Mouse (Mus musculus) small intestine, adult 2 months (tissue): ENCODE results near the gene Bloc1s6. TPM values are rescaled to one million over a fixed set of nuclear protein-coding genes. Genes with fewer than 3 reads are reported as not detected.

Source experiments
- H3K27ac ChIP-seq: fragments of 200-500 bp; 2 replicates; pipeline ENCODE4 v1.5.1; 2012; ENCODE audit warnings: low read depth, low read length, control low read depth, inconsistent platforms; ENCODE audit not compliant: insufficient read depth
- H3K27me3 ChIP-seq: fragments of 200-500 bp; 2 replicates; pipeline ENCODE4 v1.6.1; 2012; ENCODE audit warnings: mild to moderate bottlenecking, moderate library complexity, low read length, inconsistent platforms; ENCODE audit not compliant: control insufficient read depth, insufficient read depth
- H3K36me3 ChIP-seq: fragments of 200-500 bp; 2 replicates; pipeline ENCODE4 v1.6.1; 2012; ENCODE audit warnings: mild to moderate bottlenecking, low read length, control low read depth, inconsistent platforms; ENCODE audit not compliant: control insufficient read depth, insufficient read depth
- H3K4me1 ChIP-seq: fragments of 200-500 bp; 2 replicates; pipeline ENCODE4 v1.6.1; 2012; ENCODE audit warnings: low read length, inconsistent platforms, mixed read lengths; ENCODE audit not compliant: control insufficient read depth, insufficient read depth, insufficient read length
- H3K4me3 ChIP-seq: fragments of 200-500 bp; 2 replicates; pipeline ENCODE4 v1.5.1; 2012; ENCODE audit warnings: low read depth, mild to moderate bottlenecking, control low read depth, inconsistent platforms, low read length, moderate library complexity
- CTCF ChIP-seq: fragments of 200-500 bp; IDR thresholded peaks from 2 replicates; pipeline ENCODE4 v1.5.1; 2012; ENCODE audit warnings: low read depth, mild to moderate bottlenecking, control low read depth, inconsistent platforms, low read length, moderate library complexity, mixed read lengths; ENCODE audit not compliant: insufficient replicate concordance, insufficient read length; ENCODE audit errors: extremely low read depth
- POLR2A ChIP-seq: fragments of 200-500 bp; IDR thresholded peaks from 2 replicates; pipeline ENCODE4 v1.6.1; 2012; ENCODE audit warnings: low read depth, mild to moderate bottlenecking, control low read depth, inconsistent platforms, low read length, moderate library complexity
- WGBS: fragments of 180-500 bp; shearing (Covaris S2); methylation state at CpG from one replicate; pipeline ENCODE4 v1.1.7; 2018; 5-methylcytosine and 5-hydroxymethylcytosine counted together
- polyA plus RNA-seq: library from polyadenylated mRNA; depleted of rRNA; stranded (reverse); fragments of >200 nt; gene quantifications from 2 replicates; pipeline ENCODE4 v1.2.3, GENCODE M21; 2012; rRNA removed

Bloc1s6 gene
- polyA plus RNA-seq: 33.3 and 41.8 TPM in 2 replicates

DNA sequence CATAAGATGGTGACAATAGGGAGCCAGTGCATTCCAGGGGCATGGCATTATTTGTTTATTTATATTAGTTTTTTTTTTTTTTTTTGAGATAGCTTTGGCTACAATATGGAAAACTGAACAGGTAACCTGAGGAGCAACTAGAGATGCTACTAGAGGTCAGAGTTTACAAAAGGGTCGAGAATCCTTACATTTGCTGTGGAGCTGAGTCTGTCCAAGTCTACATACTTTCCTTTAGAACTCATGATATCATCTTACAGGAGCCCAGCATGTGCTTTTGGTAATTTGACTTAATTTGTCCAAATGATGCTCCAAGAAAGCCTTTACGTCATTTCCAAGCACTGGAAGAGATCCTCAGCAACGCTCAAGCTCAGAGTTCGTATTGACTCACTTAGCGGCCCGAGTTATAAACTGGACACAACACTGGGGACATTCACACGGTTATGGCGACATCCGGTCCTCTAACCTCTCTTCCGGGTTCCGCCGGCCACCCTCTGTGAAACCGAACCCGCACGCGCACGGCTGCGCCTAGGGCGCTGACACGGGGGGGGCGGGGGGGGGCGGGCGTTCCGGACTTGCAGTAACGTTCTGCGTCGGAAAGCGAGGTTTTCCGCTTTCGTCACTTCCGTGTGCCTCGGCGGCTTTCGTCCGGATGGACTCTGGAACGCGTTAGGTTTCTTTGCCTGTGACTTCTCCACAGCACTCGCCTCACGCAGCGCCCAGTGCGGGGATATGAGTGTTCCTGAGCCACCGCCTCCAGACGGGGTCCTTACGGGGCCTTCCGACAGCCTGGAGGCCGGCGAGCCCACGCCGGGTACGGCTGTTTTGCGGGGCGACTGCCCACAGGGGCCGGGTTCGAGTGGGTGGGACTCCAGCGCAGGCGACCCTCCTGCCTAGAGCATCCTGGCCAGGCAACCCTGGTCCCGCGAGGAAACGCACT is at the start of gene Bloc1s6:
TSS of gene Bloc1s6 (plus strand) at position 610 of the 937 bp plus-strand sequence.
- Histone ChIP-seq H3K4me1 (peaks cover 2% of the 10 kb centered on the region; the same call in 1 of the 2 replicates), H3K27ac (peak within 1 kb of the TSS; percentile 80), H3K36me3 (peaks cover 7% of the 10 kb centered on the region; the same call in 1 of the 2 replicates), H3K4me3 (peak within 1 kb of the TSS; percentile 82), H3K27me3 (no peaks in the 10 kb centered on the region)
- WGBS: under 1% methylated on average over 57 of the region's 59 CpGs
- no peak for TF ChIP-seq CTCF
- TF ChIP-seq POLR2A: peak; percentile 94

GRCm38 (mm10) chr2:122697526-122697925 is 40.8 kb upstream of the Bloc1s6 start:
- 56% methylated on average over 2 of the region's 2 CpGs for WGBS
- H3K27ac ChIP-seq: no peak overlapping the region
- peaks cover 4% of the 10 kb centered on the region; the same call in 1 of the 2 replicates for H3K4me1 ChIP-seq
- no peak overlapping the region for H3K4me3 ChIP-seq
- H3K27me3 ChIP-seq: no peaks in the 10 kb centered on the region
- peaks cover 2% of the 10 kb centered on the region; the same call in 1 of the 2 replicates for H3K36me3 ChIP-seq
- TF ChIP-seq POLR2A: no peak
- TF ChIP-seq CTCF: no peak

DNA sequence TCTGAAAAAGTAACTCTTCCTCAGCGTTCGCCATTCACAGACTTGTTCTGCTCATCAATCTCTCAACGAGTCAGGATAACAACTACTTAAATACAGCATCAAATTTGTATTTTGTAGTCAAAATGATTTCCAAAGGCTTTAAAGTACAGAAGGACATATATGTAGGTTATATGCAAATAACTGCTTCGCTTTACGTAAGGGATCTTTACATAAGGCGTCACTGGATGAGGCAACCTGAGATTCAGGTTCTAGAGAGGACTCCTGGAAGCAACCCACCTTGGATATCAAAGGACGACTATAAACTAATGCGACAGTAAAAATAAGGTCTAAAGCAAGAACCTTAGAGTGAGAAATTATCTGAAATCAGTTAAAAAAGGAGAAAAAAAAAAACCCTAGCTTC is 37.3 kb upstream of the Bloc1s6 start:
- 40% methylated on average over 8 of the region's 8 CpGs for whole genome bisulfite sequencing
- Histone ChIP-seq H3K4me1 (peaks cover 6% of the 10 kb centered on the region; the same call in 1 of the 2 replicates), H3K36me3 (no peaks in the 10 kb centered on the region), H3K4me3 (no peak overlapping the region), H3K27ac (no peak overlapping the region), H3K27me3 (no peaks in the 10 kb centered on the region)
- TF ChIP-seq CTCF (no peak), POLR2A (no peak)

- no peak for TF ChIP-seq CTCF
- TF ChIP-seq POLR2A: no peak
- WGBS: 1% methylated on average over 15 of the region's 15 CpGs
- no peaks in the 10 kb centered on the region for H3K27me3 ChIP-seq
- peak overlapping the region; percentile 28 for H3K27ac ChIP-seq
- H3K4me1 ChIP-seq: peaks cover 6% of the 10 kb centered on the region; the same call in 1 of the 2 replicates
- peak overlapping the region; percentile 71 for H3K4me3 ChIP-seq
- H3K36me3 ChIP-seq: no peaks in the 10 kb centered on the region
These were observed 36.5 kb upstream of the Bloc1s6 start for GRCm38 (mm10) chr2:122701871-122702180.

- Histone ChIP-seq H3K36me3 (no peaks in the 10 kb centered on the region), H3K4me3 (peak within 1 kb of the TSS; percentile 71), H3K4me1 (peaks cover 6% of the 10 kb centered on the region; the same call in 1 of the 2 replicates), H3K27ac (peak within 1 kb of the TSS; percentile 49), H3K27me3 (no peaks in the 10 kb centered on the region)
- TF ChIP-seq CTCF (no peak), POLR2A (no peak)
- WGBS: under 1% methylated on average over 111 of the region's 111 CpGs
These were observed 35.9 kb upstream of the Bloc1s6 start, which contains the start of gene Slc30a4 for GRCm38 (mm10) chr2:122702181-122703036. TSS of gene Slc30a4 (minus strand) at chr2:122702663.

DNA sequence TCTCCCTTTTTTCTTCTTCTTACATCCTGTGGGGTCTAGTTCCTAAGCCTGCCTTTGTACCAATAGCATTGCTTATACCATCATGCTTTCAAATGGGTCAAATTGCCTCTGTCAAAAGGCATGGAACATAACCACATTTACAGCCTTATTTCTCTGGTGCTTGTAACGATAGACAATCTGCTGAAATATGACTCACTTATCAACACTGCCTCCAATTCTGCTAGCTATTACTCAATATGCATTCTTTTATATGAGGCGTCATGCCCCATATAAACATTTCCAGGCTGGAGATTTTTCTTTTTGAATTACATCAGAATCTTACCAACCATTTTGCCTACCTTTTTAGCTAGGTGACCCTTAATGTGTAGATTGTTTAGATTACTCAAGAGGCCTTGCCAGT is 33.7 kb upstream of the Bloc1s6 start:
- no peaks in the 10 kb centered on the region for H3K27me3 ChIP-seq
- no peak overlapping the region for H3K4me3 ChIP-seq
- peaks cover 14% of the 10 kb centered on the region for H3K4me1 ChIP-seq
- H3K27ac ChIP-seq: no peak overlapping the region
- TF ChIP-seq CTCF: no peak
- TF ChIP-seq POLR2A: no peak
- 21% methylated on average over 2 of the region's 2 CpGs for WGBS
- H3K36me3 ChIP-seq: no peaks in the 10 kb centered on the region

DNA sequence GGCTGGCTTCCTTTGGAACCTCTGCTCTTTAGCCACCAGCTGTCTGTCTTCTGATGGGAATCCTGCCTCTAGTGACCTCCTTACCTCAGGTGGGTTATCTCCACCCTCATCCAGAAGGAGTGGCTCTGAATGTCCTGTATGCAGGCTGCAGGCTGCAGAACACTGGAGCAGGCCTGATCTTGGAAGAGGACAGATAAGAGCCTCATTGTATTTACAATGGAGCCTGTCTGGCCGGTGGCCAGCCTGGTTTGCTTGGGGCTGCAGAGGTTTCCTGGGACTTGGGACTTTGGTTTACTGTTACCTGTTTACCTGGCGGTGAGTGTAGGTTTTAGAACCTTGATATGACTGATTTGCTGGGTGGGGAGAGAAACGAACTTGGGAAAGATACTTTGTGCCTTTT is 30.2 kb upstream of the Bloc1s6 start:
- Histone ChIP-seq H3K27ac (peak overlapping the region; percentile 99), H3K4me1 (peaks cover 13% of the 10 kb centered on the region), H3K27me3 (no peaks in the 10 kb centered on the region), H3K36me3 (no peaks in the 10 kb centered on the region), H3K4me3 (no peak overlapping the region)
- 24% methylated on average over 3 of the region's 3 CpGs for WGBS
- TF ChIP-seq POLR2A: no peak
- TF ChIP-seq CTCF: no peak
